Mouse (Mus musculus) megakaryocyte, adult 5-6 weeks (primary cell): ENCODE results near the gene Cryzl1. TPM values are rescaled to one million over a fixed set of nuclear protein-coding genes. Genes with fewer than 3 reads are reported as not detected.
A peak's percentile ranks its signal among the peaks of the same experiment; 100 is the strongest.

Source experiments
- ATAC-seq: 2 replicates; pipeline ENCODE4 v1.8.0; 2016; ENCODE audit warnings: mild to moderate bottlenecking, inconsistent platforms; ENCODE audit not compliant: poor library complexity, severe bottlenecking
- total RNA-seq, 2 experiments: library from RNA; stranded (forward) in 1 of 2; stranded (reverse) in 1 of 2; fragments of 153-499, 151-499 nt in 1 of 2; fragments of 221-1000, 200-1000 nt in 1 of 2; gene quantifications; 2 replicates each; pipeline versions ENCODE4 v1.2.3 to v1.2.4; 2015 to 2017

The Cryzl1 gene
- total RNA-seq, 2 experiments from 2014 or later: 69.4 to 73.7 TPM

DNA sequence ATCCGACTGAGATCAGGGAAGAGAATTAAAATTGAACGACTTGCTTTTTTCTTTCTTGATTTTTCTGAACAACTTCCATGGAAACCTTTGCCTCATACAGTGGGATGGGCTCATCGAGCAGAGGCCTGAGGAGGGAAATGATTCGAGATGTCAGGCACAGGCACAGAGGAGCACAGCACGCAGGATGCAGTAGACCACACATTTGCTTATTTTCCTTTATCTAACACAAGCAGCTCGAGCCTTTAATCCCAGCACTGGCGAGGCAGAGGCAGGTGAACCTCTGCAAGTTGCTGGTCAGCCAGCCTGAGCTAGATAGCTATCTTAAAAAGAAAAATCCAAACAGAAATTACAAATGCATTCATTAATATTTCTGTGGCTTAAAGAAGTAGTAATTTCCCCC, 39.0 kb downstream of the Cryzl1 start:
- ATAC-seq: no peak

DNA sequence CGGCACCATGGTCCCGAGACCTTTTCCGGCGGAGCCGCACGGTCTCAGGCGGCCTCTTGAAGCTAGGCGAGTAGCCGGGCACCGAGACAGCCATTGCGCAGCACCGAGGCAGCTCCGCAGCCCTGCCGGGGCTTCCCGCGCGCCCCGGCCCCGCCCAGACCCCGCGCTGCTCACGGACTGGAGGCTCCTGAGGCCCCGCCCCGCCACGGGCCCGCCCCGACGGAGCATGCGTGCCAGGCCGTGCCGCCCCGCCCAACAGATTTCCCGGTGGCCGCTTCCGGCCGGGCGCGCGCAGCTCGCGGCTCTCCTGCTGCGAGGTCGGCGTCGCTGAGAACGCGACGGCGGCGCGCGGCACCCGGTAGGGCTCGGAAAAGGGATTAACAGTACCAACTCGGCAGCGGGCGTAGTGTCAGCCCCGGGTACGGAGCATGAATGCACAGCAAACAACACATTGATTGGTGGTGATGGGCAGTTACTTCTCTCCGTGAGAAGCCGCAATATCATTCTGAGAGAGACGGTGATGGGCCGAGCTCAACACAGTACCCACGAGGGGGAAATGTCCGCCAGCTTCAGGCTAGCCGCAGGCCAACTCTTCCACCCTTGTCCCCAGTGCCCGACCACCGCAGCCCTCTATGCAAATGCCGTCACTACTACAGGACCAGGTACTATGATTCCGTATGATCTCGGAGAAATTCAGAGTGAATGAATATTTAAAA, 40.0 kb downstream of the Cryzl1 start, which contains the start of gene Donson:
Donson (minus strand) TSS at position 152 of the 716 bp plus-strand sequence.
- peak; percentile 92 for ATAC-seq

GRCm38 (mm10) chr16:91688023-91688618, 40.7 kb downstream of the Cryzl1 start:
- 0 out of 2 replicates have a peak, but pooled peaks have one; percentile 1 for ATAC-seq

GRCm38 (mm10) chr16:91686369-91686768, 42.4 kb downstream of the Cryzl1 start:
- ATAC-seq: no peak

GRCm38 (mm10) chr16:91685526-91685925, 43.2 kb downstream of the Cryzl1 start:
- ATAC-seq: peak; percentile 61

DNA sequence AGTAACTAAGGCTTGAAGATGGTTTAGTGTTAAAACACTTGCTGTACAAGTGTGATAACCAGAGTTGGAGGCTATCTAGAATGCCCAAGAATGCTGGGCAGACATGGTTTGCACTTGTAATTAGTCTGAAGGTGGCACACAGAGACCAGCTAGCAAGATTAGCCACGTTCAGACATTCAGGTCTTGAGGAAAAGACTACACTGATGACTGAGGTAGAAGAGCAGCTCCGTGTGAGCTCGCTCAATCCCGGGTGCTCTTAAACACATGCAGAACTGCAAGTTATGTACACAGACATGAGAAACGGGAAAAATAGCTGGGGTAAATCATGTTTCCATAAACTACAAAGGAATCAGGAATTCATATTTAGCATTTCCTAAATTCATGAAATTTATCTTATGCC, 48.1 kb downstream of the Cryzl1 start:
- no peak for ATAC-seq

DNA sequence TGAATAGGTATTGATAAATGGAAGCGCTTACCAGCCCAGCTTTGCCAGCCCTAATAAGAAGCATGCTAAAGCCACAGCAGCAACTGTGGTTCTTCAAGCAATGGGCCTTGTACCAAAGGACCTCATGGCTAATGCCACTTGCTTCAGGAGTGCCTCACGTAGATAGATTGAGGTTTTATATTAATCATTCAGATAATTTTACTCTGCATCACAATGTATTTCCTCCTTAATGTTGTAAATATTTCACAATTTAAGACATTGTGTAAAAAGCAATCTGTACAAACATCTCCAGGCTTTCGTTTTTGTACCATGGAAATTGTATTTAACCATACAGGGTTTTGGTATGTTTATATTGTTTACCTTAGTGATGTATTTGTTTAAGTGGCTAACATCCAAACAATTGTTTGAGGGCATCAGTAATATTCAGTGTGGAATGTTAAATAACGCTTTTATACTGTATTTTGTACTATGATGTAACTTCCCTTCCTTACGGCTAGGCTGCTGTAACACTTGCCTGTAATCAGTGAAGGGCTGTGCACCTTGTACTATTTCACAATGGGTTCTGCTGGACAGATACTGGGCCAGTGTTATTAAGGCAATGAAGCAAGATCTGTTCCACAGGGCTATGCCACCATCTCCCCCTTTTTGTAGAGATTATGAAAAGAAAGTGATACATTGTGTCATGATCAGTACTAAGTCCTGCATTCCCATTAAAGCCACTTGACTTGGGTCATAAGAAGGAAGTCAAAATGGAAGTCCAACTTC, 50.4 kb downstream of the Cryzl1 start:
- ATAC-seq: peak; percentile 93

DNA sequence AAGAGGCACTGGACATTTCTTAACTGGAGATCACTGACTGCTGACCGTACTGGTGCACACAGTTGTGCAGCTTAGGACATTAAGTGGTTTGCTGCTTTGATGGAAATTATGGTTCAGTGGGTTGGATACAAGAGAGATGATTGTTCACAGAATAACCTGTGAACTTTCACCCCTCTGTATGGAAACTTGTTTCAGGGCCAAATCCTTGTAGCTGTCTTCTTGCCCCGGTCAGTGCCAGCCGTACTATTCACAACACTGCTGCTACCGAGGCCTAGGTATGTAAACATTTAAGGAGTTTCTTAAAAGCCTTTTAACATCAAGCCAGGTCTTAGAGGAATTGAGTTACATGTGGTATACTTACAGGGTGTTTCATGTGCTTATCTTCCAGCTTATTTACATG, 54.3 kb downstream of the Cryzl1 start:
- no peak for ATAC-seq

- ATAC-seq: no peak
These were observed 65.0 kb downstream of the Cryzl1 start for GRCm38 (mm10) chr16:91663795-91664194.

- ATAC-seq: no peak
These were observed 66.4 kb downstream of the Cryzl1 start for GRCm38 (mm10) chr16:91662336-91662735.

- ATAC-seq: no peak
These were observed 67.4 kb downstream of the Cryzl1 start for GRCm38 (mm10) chr16:91661397-91661796.

- no peak for ATAC-seq
These were observed 69.0 kb downstream of the Cryzl1 start for GRCm38 (mm10) chr16:91659798-91660197.

- ATAC-seq: no peak
These were observed 70.3 kb downstream of the Cryzl1 start for GRCm38 (mm10) chr16:91658471-91658870.

DNA sequence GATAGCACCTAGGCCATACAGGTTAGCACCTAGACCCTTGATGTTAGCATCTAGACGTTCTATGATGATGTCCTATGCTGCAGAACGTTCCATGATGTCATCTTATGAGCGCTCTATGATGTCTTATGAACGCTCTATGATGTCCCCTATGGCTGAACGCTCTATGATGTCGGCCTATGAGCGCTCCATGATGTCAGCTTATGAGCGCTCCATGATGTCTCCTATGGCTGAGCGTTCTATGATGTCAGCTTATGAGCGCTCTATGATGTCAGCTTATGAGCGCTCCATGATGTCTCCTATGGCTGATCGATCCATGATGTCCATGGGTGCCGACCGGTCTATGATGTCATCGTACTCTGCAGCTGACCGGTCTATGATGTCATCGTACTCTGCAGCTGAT, 71.5 kb downstream of the Cryzl1 start:
- ATAC-seq: no peak

DNA sequence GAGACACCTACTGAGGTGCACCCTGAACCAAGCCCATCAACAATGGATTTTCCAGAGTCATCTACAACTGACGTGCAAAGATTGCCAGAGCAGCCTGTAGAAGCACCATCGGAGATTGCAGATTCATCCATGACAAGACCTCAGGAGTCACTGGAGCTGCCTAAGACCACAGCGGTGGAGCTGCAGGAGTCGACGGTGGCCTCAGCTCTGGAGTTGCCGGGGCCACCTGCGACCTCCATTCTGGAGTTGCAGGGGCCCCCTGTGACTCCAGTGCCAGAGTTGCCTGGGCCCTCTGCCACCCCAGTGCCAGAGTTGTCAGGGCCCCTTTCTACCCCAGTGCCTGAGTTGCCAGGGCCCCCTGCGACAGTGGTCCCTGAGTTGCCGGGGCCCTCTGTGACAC, 73.5 kb downstream of the Cryzl1 start:
- no peak for ATAC-seq

DNA sequence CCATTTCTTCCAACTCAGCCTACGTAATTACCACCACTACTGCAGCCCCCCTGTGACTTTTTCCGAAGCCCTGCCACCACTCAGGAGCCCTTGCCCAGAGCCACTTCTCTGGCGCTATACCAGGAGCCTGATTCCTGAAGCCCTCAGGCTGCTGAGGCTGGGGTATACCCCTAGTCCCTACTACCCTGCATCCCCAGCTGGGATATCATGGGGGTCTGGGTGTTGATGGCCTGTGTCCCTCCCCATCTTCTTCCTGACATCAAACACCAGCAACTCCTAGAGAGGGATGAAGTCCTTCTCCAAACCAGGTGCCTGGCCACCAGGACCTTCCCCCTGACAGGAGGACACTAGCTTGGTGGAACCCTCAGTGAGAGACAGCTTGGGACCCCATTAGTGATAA, 76.6 kb downstream of the Cryzl1 start:
- ATAC-seq: no peak

- no peak for ATAC-seq
These were observed 79.0 kb downstream of the Cryzl1 start for GRCm38 (mm10) chr16:91649781-91650180.

- no peak for ATAC-seq
These were observed 79.5 kb downstream of the Cryzl1 start for GRCm38 (mm10) chr16:91649246-91649645.

GRCm38 (mm10) chr16:91648220-91648550, 80.6 kb downstream of the Cryzl1 start:
- peak; percentile 39 for ATAC-seq

DNA sequence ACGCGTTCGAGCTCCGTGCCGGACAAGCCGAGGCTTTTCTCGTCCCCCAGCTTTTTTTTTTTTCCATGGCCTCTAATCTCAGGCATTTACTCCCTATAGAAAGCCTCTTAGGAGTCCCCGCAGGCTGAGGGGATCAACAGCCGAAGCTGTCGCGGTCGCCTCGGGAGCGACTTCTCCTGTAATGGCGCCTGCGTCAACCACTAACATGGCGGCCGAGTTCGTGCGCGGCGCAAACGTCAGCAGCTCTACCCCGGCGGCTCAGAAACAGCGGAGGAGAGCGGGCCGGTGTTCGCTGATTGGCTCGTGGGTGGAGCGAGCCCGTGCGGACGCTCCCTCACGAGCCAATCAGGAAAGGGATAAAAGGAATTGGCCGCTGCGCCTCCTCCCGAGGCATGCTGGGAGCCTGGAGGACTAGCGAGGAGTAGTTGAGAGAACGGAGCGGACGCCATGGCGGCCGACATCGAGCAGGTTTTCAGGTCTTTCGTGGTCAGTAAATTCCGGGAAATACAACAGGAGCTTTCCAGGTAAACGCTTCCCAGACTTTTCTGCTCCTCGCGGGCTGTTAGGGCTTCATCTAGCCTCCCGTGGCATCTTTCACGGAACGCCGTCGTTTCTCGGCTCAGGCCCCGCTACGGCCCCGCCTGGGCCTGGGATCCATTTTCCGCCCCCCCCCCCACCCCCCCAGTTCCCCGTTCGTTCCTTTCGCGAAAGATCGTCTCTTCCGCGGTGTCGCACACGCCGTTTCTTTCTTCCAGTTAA, 81.1 kb downstream of the Cryzl1 start, which contains the start of gene Son:
Son (plus strand) TSS at position 46 of the 759 bp plus-strand sequence.
- peak; percentile 86 for ATAC-seq
